In genomic region chr6:30135590-30135989, GRCm38 (mm10) we compare ENCODE assay signal across 17 mouse cellular contexts.
A peak's percentile ranks its signal among the peaks of the same experiment; 100 is the strongest.
DNase-seq lines count a peak whose midpoint lies in the region; ATAC-seq and TF ChIP-seq lines count a peak whose summit lies in the region.
"Had no signal": no experiment of that assay in that cellular context is flagged by ENCODE, and none has a peak within 500 bp of the region (broad histone marks: within the 10 kb centered on the region; RNA-seq: fewer than 3 reads in every experiment).

No protein-coding gene starts in this region.

- no peak overlapping the region for H3K9ac ChIP-seq in liver, postnatal 0 days (replicated peaks)
- no peak overlapping the region for H3K9ac ChIP-seq in liver, embryonic 14.5 days (replicated peaks)
- H3K9ac ChIP-seq: hindbrain, embryonic 15.5 days; limb, embryonic 12.5 days had no signal

- H3K4me2 ChIP-seq in liver, postnatal 0 days (ENCODE audit: low read depth, low read length), result no peak overlapping the region
- no peak overlapping the region for H3K4me2 ChIP-seq in liver, embryonic 14.5 days (ENCODE audit: low read depth)
- H3K4me2 ChIP-seq: hindbrain, embryonic 15.5 days; limb, embryonic 12.5 days; midbrain, embryonic 11.5 days had no signal

- TF ChIP-seq CTCF in liver, postnatal 0 days (IDR thresholded peaks at IDR 0.05; ENCODE audit: low read depth), result no peak
- no peak for TF ChIP-seq CTCF in liver, embryonic 14.5 days (IDR thresholded peaks at IDR 0.05; ENCODE audit: low read depth)

- peaks cover 5% of the 10 kb centered on the region for H3K4me1 ChIP-seq in liver, postnatal 0 days (ENCODE audit: insufficient read depth)
- H3K4me1 ChIP-seq in liver, embryonic 14.5 days (replicated peaks; ENCODE audit: control insufficient read depth in 2 of 2, insufficient read depth in 2 of 2, low read length in 1 of 2), result peaks cover 4 to 10% of the 10 kb centered on the region in 2 experiments
- H3K4me1 ChIP-seq: hindbrain, embryonic 15.5 days; limb, embryonic 12.5 days had no signal

- no peaks in the 10 kb centered on the region for H3K9me3 ChIP-seq in liver, postnatal 0 days (ENCODE audit: low read length)
- no peaks in the 10 kb centered on the region for H3K9me3 ChIP-seq in liver, embryonic 14.5 days (ENCODE audit: control insufficient read depth, low read length)
- H3K9me3 ChIP-seq: hindbrain, embryonic 15.5 days; limb, embryonic 12.5 days had no signal

- peak; percentile 43 for DNase-seq in liver
- no peak for DNase-seq in liver, postnatal 0 days
- DNase-seq in liver, embryonic 14.5 days (ENCODE audit: low read depth in 3 of 3, low spot score in 3 of 3), result peak in 1 of 3 experiments; percentile 20
- DNase-seq in cerebellum, postnatal 25 days, result no peak
- no peak for DNase-seq in lung, adult 18-20 months
- no peak for DNase-seq in frontal cortex, postnatal 25 days (ENCODE audit: low spot score in 2 of 2)
- DNase-seq: cerebellum, adult 18-20 months; gastrocnemius, postnatal 10 days; heart, postnatal 10 days; kidney, postnatal 14 days; thymus, postnatal 4 days had no signal

- H3K27me3 ChIP-seq in liver, postnatal 0 days (ENCODE audit: insufficient read depth, low read length), result no peaks in the 10 kb centered on the region
- H3K27me3 ChIP-seq in liver, embryonic 14.5 days (ENCODE audit: control insufficient read depth, insufficient read depth, low read length), result no peaks in the 10 kb centered on the region
- H3K27me3 ChIP-seq: hindbrain, embryonic 15.5 days; limb, embryonic 12.5 days had no signal

- no peak overlapping the region for H3K27ac ChIP-seq in liver, postnatal 0 days (ENCODE audit: low read depth)
- peak overlapping the region; percentile 8; the same call in 1 of the 2 replicates for H3K27ac ChIP-seq in liver, embryonic 14.5 days
- H3K27ac ChIP-seq: hindbrain, embryonic 15.5 days; left cerebral cortex, adult 2 months had no signal

- ATAC-seq in liver, postnatal 0 days, result no peak
- peak; percentile 91 for ATAC-seq in common myeloid progenitor, adult 5-6 weeks (replicated peaks; ENCODE audit: low read depth, poor library complexity, severe bottlenecking)
- peak; percentile 46; the same call in 1 of the 2 replicates for ATAC-seq in liver, embryonic 14.5 days (ENCODE audit: insufficient read depth)
- ATAC-seq: intestine, postnatal 0 days had no signal

- peaks cover 59% of the 10 kb centered on the region for H3K36me3 ChIP-seq in liver, postnatal 0 days (replicated peaks; ENCODE audit: insufficient read depth, low read length)
- H3K36me3 ChIP-seq in liver, embryonic 14.5 days (replicated peaks; ENCODE audit: control insufficient read depth, insufficient read depth, low read depth), result peaks cover 20% of the 10 kb centered on the region
- H3K36me3 ChIP-seq: hindbrain, embryonic 15.5 days had no signal

- TF ChIP-seq EP300 in liver, postnatal 0 days (IDR thresholded peaks at IDR 0.05; ENCODE audit: low read depth), result no peak
- TF ChIP-seq EP300 in liver, embryonic 14.5 days (IDR thresholded peaks at IDR 0.05; ENCODE audit: low read depth), result no peak

- WGBS in liver, postnatal 0 days (ENCODE audit: insufficient replicate concordance), result 10% methylated on average over 3 of the region's 3 CpGs
- WGBS in liver, embryonic 14.5 days (ENCODE audit: insufficient replicate concordance), result 23% methylated on average over 3 of the region's 3 CpGs

- no peak overlapping the region for H3K4me3 ChIP-seq in liver, postnatal 0 days (ENCODE audit: low read depth, low read length)
- H3K4me3 ChIP-seq in liver, embryonic 14.5 days (ENCODE audit: insufficient read depth in 1 of 2, low read depth in 2 of 2, low read length in 2 of 2), result no peak overlapping the region
- H3K4me3 ChIP-seq: hindbrain, embryonic 15.5 days; left cerebral cortex, adult 2 months; limb, embryonic 12.5 days had no signal
